Mouse (Mus musculus) CH12.LX (cell line): ENCODE data around the gene Slc44a1.

Experiments
- CTCF ChIP-seq, 2 experiments: IDR thresholded peaks in 1 of 2; conservative IDR thresholded peaks in 1 of 2; 2 replicates each; pipeline ENCODE4 v1.5.1; 2011 to 2012; ENCODE audit warnings: low read depth in 2 of 2, low read length in 2 of 2, improper control_type of control experiment in 1 of 2, inconsistent platforms in 1 of 2, mild to moderate bottlenecking in 1 of 2, moderate library complexity in 1 of 2
- IRF4 ChIP-seq: IDR thresholded peaks from 2 replicates; pipeline ENCODE4 v1.6.1; 2014; ENCODE audit warnings: low read depth, mild to moderate bottlenecking, inconsistent platforms, low read length, improper control_type of control experiment
- MAFK ChIP-seq: IDR thresholded peaks from 2 replicates; pipeline ENCODE4 v1.6.1; 2011; ENCODE audit warnings: low read length, improper control_type of control experiment; ENCODE audit not compliant: insufficient replicate concordance
- MXI1 ChIP-seq: IDR thresholded peaks from 2 replicates; pipeline ENCODE4 v1.6.1; 2011; ENCODE audit warnings: mild to moderate bottlenecking, low read depth, low read length, improper control_type of control experiment
- NRF1 ChIP-seq: IDR thresholded peaks from 2 replicates; pipeline ENCODE4 v1.6.1; 2014; ENCODE audit warnings: low read depth, mild to moderate bottlenecking, inconsistent platforms, low read length, improper control_type of control experiment, moderate library complexity
- POLR2A ChIP-seq: IDR thresholded peaks from 2 replicates; pipeline ENCODE4 v1.6.1; 2011; ENCODE audit warnings: low read depth, mild to moderate bottlenecking, improper control_type of control experiment, low read length
- USF1 ChIP-seq: IDR thresholded peaks from 2 replicates; pipeline ENCODE4 v1.6.1; 2014; ENCODE audit warnings: low read depth, mild to moderate bottlenecking, inconsistent platforms, low read length, improper control_type of control experiment
- ZC3H11A ChIP-seq: IDR thresholded peaks from 2 replicates; pipeline ENCODE4 v1.6.1; 2012; ENCODE audit warnings: low read depth, mild to moderate bottlenecking, inconsistent platforms, low read length, improper control_type of control experiment
- ZMIZ1 ChIP-seq: IDR thresholded peaks from 2 replicates; pipeline ENCODE4 v1.6.1; 2012; ENCODE audit warnings: low read depth, mild to moderate bottlenecking, inconsistent platforms, low read length, improper control_type of control experiment
- ZNF384 ChIP-seq: IDR thresholded peaks from 2 replicates; pipeline ENCODE4 v1.6.1; 2012; ENCODE audit warnings: low read depth, low read length, improper control_type of control experiment, inconsistent platforms

DNA sequence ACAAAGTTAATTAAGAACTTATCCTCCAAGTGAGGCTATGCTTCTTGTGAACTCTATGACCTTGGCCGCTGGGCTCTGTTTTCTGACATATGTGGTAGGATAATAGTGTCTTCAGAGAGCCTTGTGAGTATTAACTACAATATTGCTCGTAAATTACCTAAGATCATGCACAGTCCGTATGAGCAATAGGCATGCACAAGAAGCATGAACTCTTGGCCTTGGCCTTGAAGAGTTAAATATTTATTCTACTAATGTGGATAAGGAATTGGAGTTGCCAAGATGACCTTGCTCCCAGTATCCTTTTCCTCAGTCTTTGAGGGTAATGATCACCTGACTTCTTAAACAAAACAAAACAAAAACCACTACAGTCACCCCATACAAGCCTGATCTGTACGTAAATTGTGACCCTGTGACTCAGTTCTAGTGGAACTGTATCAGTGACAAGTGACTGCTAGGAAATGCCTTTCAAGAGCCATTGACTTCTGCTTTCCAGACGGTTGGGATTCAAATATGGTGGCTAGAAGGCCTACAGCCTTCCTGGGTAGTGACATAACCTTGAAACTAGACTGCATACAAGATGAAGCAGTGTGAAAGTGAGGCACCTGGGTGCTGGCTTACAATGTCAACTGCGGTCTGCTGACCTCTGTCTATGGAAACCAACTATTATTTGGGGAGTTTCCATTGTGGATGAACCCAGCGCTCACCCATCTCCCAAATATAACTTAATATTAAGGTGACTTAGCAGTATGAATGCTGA, 150.7 kb downstream of the Slc44a1 start:
- TF ChIP-seq ZC3H11A = no peak
- no peak for TF ChIP-seq CTCF (conservative IDR thresholded peaks at IDR 0.05 in 1 of 2, IDR thresholded peaks at IDR 0.05 in 1 of 2; ENCODE audit: low read depth in 2 of 2, low read length in 2 of 2)
- no peak for TF ChIP-seq USF1
- no peak for TF ChIP-seq ZNF384
- peak; percentile 84 for TF ChIP-seq MAFK
- TF ChIP-seq NRF1 = no peak
- TF ChIP-seq POLR2A = no peak
- peak; percentile 79 for TF ChIP-seq IRF4
- no peak for TF ChIP-seq MXI1
- no peak for TF ChIP-seq ZMIZ1
